Mouse (Mus musculus) B cell, adult (primary cell): ENCODE data around the gene Wipf2. TPM values are rescaled to one million over a fixed set of nuclear protein-coding genes. Genes with fewer than 3 reads are reported as not detected.

Source experiments
- total RNA-seq: library from RNA; stranded (reverse); gene quantifications from 4 replicates; pipeline ENCODE4 v1.2.4, GENCODE M21; 2023; ENCODE audit not compliant: inconsistent age

The Wipf2 gene
- total RNA-seq: 38.7 to 46.7 TPM (median 44.6 TPM) in 4 replicates

DNA sequence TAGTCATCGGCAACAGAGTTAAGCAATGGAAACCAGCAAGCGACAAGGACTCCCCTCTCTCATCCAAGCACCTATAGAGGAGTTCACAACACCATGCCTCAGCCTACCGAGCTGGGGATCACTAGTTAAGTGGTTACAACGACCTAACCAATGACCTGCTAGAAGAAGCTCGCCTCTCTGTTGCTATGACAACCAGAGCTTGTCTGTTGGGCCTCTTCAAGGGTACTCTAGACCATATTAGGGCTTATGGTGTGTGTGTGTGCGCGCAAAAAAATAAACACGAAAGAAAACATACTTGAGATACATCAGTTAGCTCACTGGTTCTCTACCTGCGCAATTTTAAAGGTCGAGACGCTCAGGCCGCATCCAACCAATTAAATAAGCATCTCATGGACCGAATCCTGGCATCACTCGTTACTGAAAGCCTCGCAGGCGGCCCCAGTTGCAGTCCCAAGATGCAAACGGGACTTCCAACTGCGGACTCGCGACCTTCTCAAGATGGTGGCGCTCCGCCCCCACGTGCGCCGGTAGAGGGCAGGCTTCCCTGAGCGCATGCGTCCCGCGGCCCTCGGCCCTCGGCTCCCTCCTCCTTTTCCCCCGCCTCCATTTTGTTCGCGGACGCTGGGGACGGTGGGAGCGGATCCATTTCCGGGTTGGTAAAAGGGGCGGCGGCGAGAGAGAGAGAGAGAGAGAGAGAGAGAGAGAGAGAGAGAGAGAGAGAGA is at the start of gene Wipf2:
Gene Wipf2, plus strand, starts transcription at position 611 of the 723 bp plus-strand sequence.

GRCm38 (mm10) chr11:98836651-98837141 is 26.7 kb upstream of the Wipf2 start, which contains the start of gene Rapgefl1:
Gene Rapgefl1, plus strand, starts transcription at chr11:98836785.

GRCm38 (mm10) chr11:98907437-98908173 is 44.2 kb downstream of the Wipf2 start, which contains the start of gene Cdc6:
Gene Cdc6, plus strand, starts transcription at chr11:98907801.

GRCm38 (mm10) chr11:98927438-98928076 is 64.1 kb downstream of the Wipf2 start, which contains the start of gene Rara:
Gene Rara, plus strand, starts transcription at chr11:98927818.

Other genes starting within 250 kb of the Wipf2 start
- gene Gm12355, start 238.0 kb upstream of the Wipf2 start, total RNA-seq: 26.2 to 32.0 TPM (median 31.6 TPM) in 4 replicates
- not detected in 4 replicates for gene Gsdma3, start 237.3 kb upstream of the Wipf2 start, total RNA-seq
- not detected in 4 replicates for gene Gsdma2, start 216.9 kb upstream of the Wipf2 start, total RNA-seq
- not detected in 4 replicates for gene Gsdma, start 199.3 kb upstream of the Wipf2 start, total RNA-seq
- 74.6 to 80.5 TPM (median 76.7 TPM) in 4 replicates for gene Psmd3, start 181.1 kb upstream of the Wipf2 start, total RNA-seq
- gene Csf3, start 162.4 kb upstream of the Wipf2 start, total RNA-seq: 0.36 TPM in 1 of 4 replicates, not detected in the others
- 85.6 to 113 TPM (median 92.5 TPM) in 4 replicates for gene Med24, start 134.2 kb upstream of the Wipf2 start, total RNA-seq
- 5.6 to 7.6 TPM (median 6.6 TPM) in 4 replicates for gene Thra, start 123.0 kb upstream of the Wipf2 start, total RNA-seq
- gene Nr1d1, start 88.3 kb upstream of the Wipf2 start, total RNA-seq: 1.4 to 1.9 TPM (median 1.7 TPM) in 4 replicates
- 125 to 131 TPM (median 128 TPM) in 4 replicates for gene Msl1, start 68.1 kb upstream of the Wipf2 start, total RNA-seq
- 88.0 to 101 TPM (median 93.5 TPM) in 4 replicates for gene Casc3, start 58.7 kb upstream of the Wipf2 start, total RNA-seq
- gene Rapgefl1, start 26.9 kb upstream of the Wipf2 start, total RNA-seq: 1.3 to 5.0 TPM (median 3.4 TPM) in 4 replicates
- gene Cdc6, start 44.2 kb downstream of the Wipf2 start, total RNA-seq: 2.3 to 3.0 TPM (median 2.6 TPM) in 4 replicates
- gene Rara, start 64.2 kb downstream of the Wipf2 start, total RNA-seq: 86.9 to 113 TPM (median 104 TPM) in 4 replicates
- not detected in 4 replicates for gene Gjd3, start 119.4 kb downstream of the Wipf2 start, total RNA-seq
- 20.2 to 25.9 TPM (median 23.1 TPM) in 4 replicates for gene Top2a, start 160.6 kb downstream of the Wipf2 start, total RNA-seq
- gene Igfbp4, start 177.6 kb downstream of the Wipf2 start, total RNA-seq: 0.35 to 0.74 TPM (median 0.56 TPM) in 4 replicates
- gene Tns4, start 225.7 kb downstream of the Wipf2 start, total RNA-seq: not detected in 4 replicates